8 mouse cellular contexts compared by ENCODE assay signal in genomic region chr17:32364331-32364730, GRCm38 (mm10). TPM values are rescaled to one million over a fixed set of nuclear protein-coding genes. Genes with fewer than 3 reads are reported as not detected.
DNase-seq lines count a peak whose midpoint lies in the region; ATAC-seq and TF ChIP-seq lines count a peak whose summit lies in the region.

No protein-coding gene starts in this region.

- peak overlapping the region; percentile 66 for H3K27ac ChIP-seq in limb, embryonic 12.5 days
- H3K27ac ChIP-seq in midbrain, embryonic 15.5 days, result peak overlapping the region; percentile 77
- no peak overlapping the region for H3K27ac ChIP-seq in spleen, adult 2 months (ENCODE audit: insufficient read depth, low read length)

- WGBS in limb, embryonic 12.5 days, result 1% methylated on average over 39 of the region's 47 CpGs
- under 1% methylated on average over 42 of the region's 47 CpGs for WGBS in midbrain, embryonic 15.5 days
- 1% methylated on average over 46 of the region's 47 CpGs for WGBS in spleen, adult 2 months

- peaks cover 36% of the 10 kb centered on the region for H3K36me3 ChIP-seq in limb, embryonic 12.5 days
- H3K36me3 ChIP-seq in midbrain, embryonic 15.5 days (replicated peaks), result peaks cover 26% of the 10 kb centered on the region
- peaks cover 16% of the 10 kb centered on the region for H3K36me3 ChIP-seq in spleen, adult 2 months (ENCODE audit: control insufficient read depth, insufficient read depth, low read length)

- peak overlapping the region; percentile 96 for H3K9ac ChIP-seq in limb, embryonic 12.5 days (replicated peaks)
- peak overlapping the region; percentile 90 for H3K9ac ChIP-seq in midbrain, embryonic 15.5 days

- H3K9me3 ChIP-seq in limb, embryonic 12.5 days, result no peaks in the 10 kb centered on the region
- H3K9me3 ChIP-seq in midbrain, embryonic 15.5 days, result no peaks in the 10 kb centered on the region

- DNase-seq in layer of hippocampus, adult 11-12 months (ENCODE audit: low spot score), result peak; percentile 86
- DNase-seq in layer of hippocampus, adult 9-10 months (ENCODE audit: low spot score), result no peak
- DNase-seq in embryo, embryonic 9.5 days (ENCODE audit: extremely low spot score), result peak; percentile 84
- peak; percentile 87 for DNase-seq in kidney, adult 11 months
- DNase-seq in spleen, adult 2 months (ENCODE audit: low read depth in 1 of 2, low spot score in 2 of 2), result peak; percentile 59 to 79

- peak; percentile 86 for ATAC-seq in granulocyte monocyte progenitor cell, adult 5-6 weeks (replicated peaks; ENCODE audit: poor library complexity, severe bottlenecking)
- peak; percentile 82 for ATAC-seq in limb, embryonic 12.5 days (ENCODE audit: insufficient number of reproducible peaks, insufficient read depth, low FRiP score, low TSS enrichment, low read depth)
- peak; percentile 93 for ATAC-seq in midbrain, embryonic 15.5 days (replicated peaks)

- H3K4me3 ChIP-seq in limb, embryonic 12.5 days (replicated peaks), result peak overlapping the region; percentile 88
- H3K4me3 ChIP-seq in midbrain, embryonic 15.5 days, result peak overlapping the region; percentile 84
- H3K4me3 ChIP-seq in spleen, adult 2 months (ENCODE audit: extremely low read depth, insufficient read depth, insufficient read length), result peak overlapping the region; percentile 76; the same call in 1 of the 2 replicates

- peak overlapping the region; percentile 52 for H3K4me2 ChIP-seq in limb, embryonic 12.5 days
- H3K4me2 ChIP-seq in midbrain, embryonic 15.5 days, result peak overlapping the region; percentile 64

- H3K4me1 ChIP-seq in limb, embryonic 12.5 days (replicated peaks), result peaks cover 22% of the 10 kb centered on the region
- peaks cover 28% of the 10 kb centered on the region for H3K4me1 ChIP-seq in midbrain, embryonic 15.5 days
- peaks cover 2% of the 10 kb centered on the region; the same call in 1 of the 2 replicates for H3K4me1 ChIP-seq in spleen, adult 2 months (ENCODE audit: control insufficient read depth, insufficient read depth, insufficient read length)

- TF ChIP-seq CTCF in spleen, adult 2 months (IDR thresholded peaks at IDR 0.05; ENCODE audit: extremely low read depth, insufficient read depth, insufficient read length, insufficient replicate concordance), result no peak

- no peaks in the 10 kb centered on the region for H3K27me3 ChIP-seq in limb, embryonic 12.5 days
- H3K27me3 ChIP-seq in midbrain, embryonic 15.5 days (replicated peaks), result no peaks in the 10 kb centered on the region
- H3K27me3 ChIP-seq in spleen, adult 2 months (ENCODE audit: control insufficient read depth, insufficient read depth, low read length), result no peaks in the 10 kb centered on the region

- no peak for TF ChIP-seq POLR2A in spleen, adult 2 months (IDR thresholded peaks at IDR 0.05; ENCODE audit: low read depth, low read length)

RNA-seq across cellular contexts. Expression of gene Akap8l, which starts 13.9 kb away (rescaled TPM):
- 31.6 and 55.2 TPM in 2 replicates for total RNA-seq in granulocyte monocyte progenitor cell, adult 5-6 weeks (2014; fragmentation: Nextera tagmentation)
- 58.8 and 65.8 TPM in 2 replicates for total RNA-seq in granulocyte monocyte progenitor cell, adult 5-6 weeks (2017)
- polyA plus RNA-seq in limb, embryonic 12.5 days (2016; fragmentation: Nextera tagmentation; extraction: Ambion mirVana), result 112 and 120 TPM in 2 replicates
- 182 and 187 TPM in 2 replicates for polyA plus RNA-seq in midbrain, embryonic 15.5 days (2015; fragmentation: Nextera tagmentation; extraction: Ambion mirVana)
- 136 and 169 TPM in 2 replicates for polyA plus RNA-seq in spleen, adult 2 months (2012; rRNA removed)

RNA-seq across cellular contexts. Expression of gene Wiz, which starts 24.9 kb away (rescaled TPM):
- total RNA-seq in granulocyte monocyte progenitor cell, adult 5-6 weeks (2014; fragmentation: Nextera tagmentation), result 33.7 and 36.7 TPM in 2 replicates
- total RNA-seq in granulocyte monocyte progenitor cell, adult 5-6 weeks (2017), result 4.7 and 5.5 TPM in 2 replicates
- 30.0 and 37.3 TPM in 2 replicates for polyA plus RNA-seq in limb, embryonic 12.5 days (2016; fragmentation: Nextera tagmentation; extraction: Ambion mirVana)
- 46.7 and 47.8 TPM in 2 replicates for polyA plus RNA-seq in midbrain, embryonic 15.5 days (2015; fragmentation: Nextera tagmentation; extraction: Ambion mirVana)
- 22.4 and 29.4 TPM in 2 replicates for polyA plus RNA-seq in spleen, adult 2 months (2012; rRNA removed)

RNA-seq across cellular contexts. Expression of gene Rasal3, which starts 39.1 kb away (rescaled TPM):
- 44.1 and 84.5 TPM in 2 replicates for total RNA-seq in granulocyte monocyte progenitor cell, adult 5-6 weeks (2014; fragmentation: Nextera tagmentation)
- total RNA-seq in granulocyte monocyte progenitor cell, adult 5-6 weeks (2017), result 44.5 and 60.1 TPM in 2 replicates
- polyA plus RNA-seq in limb, embryonic 12.5 days (2016; fragmentation: Nextera tagmentation; extraction: Ambion mirVana), result 0.87 and 1.1 TPM in 2 replicates
- polyA plus RNA-seq in midbrain, embryonic 15.5 days (2015; fragmentation: Nextera tagmentation; extraction: Ambion mirVana), result 0.54 and 0.74 TPM in 2 replicates
- polyA plus RNA-seq in spleen, adult 2 months (2012; rRNA removed), result 157 and 183 TPM in 2 replicates

RNA-seq across cellular contexts. Expression of gene Akap8, which starts 43.3 kb away (rescaled TPM):
- 58.2 and 92.9 TPM in 2 replicates for total RNA-seq in granulocyte monocyte progenitor cell, adult 5-6 weeks (2014; fragmentation: Nextera tagmentation)
- 125 and 132 TPM in 2 replicates for total RNA-seq in granulocyte monocyte progenitor cell, adult 5-6 weeks (2017)
- polyA plus RNA-seq in limb, embryonic 12.5 days (2016; fragmentation: Nextera tagmentation; extraction: Ambion mirVana), result 151 and 153 TPM in 2 replicates
- 108 and 114 TPM in 2 replicates for polyA plus RNA-seq in midbrain, embryonic 15.5 days (2015; fragmentation: Nextera tagmentation; extraction: Ambion mirVana)
- 105 and 115 TPM in 2 replicates for polyA plus RNA-seq in spleen, adult 2 months (2012; rRNA removed)

RNA-seq across cellular contexts. Expression of gene Pglyrp2, which starts 59.6 kb away (rescaled TPM):
- total RNA-seq in granulocyte monocyte progenitor cell, adult 5-6 weeks (2014; fragmentation: Nextera tagmentation), result 0.80 and 1.1 TPM in 2 replicates
- 2.1 TPM in 1 of 2 replicates, not detected in the other for total RNA-seq in granulocyte monocyte progenitor cell, adult 5-6 weeks (2017)
- not detected in 2 replicates for polyA plus RNA-seq in limb, embryonic 12.5 days (2016; fragmentation: Nextera tagmentation; extraction: Ambion mirVana)
- polyA plus RNA-seq in midbrain, embryonic 15.5 days (2015; fragmentation: Nextera tagmentation; extraction: Ambion mirVana), result not detected in 2 replicates
- 43.0 and 52.7 TPM in 2 replicates for polyA plus RNA-seq in spleen, adult 2 months (2012; rRNA removed)

Comparison
In these comparisons a context has a peak if more than half of its experiments do, and no peak if none do; other contexts are left out.
1. RNA of gene Rasal3, which starts 39.1 kb away (polyA plus RNA-seq): 157 to 183 TPM in spleen, adult 2 months; 0.87 to 1.1 TPM in limb, embryonic 12.5 days and 0.54 to 0.74 TPM in midbrain, embryonic 15.5 days; every median in the first group is over 10 times any median in the second.
2. Peak in every context shown above with its lines, with median percentiles within 50 percentile points of each other: ATAC-seq and H3K4me3 ChIP-seq.